Mouse (Mus musculus) C2C12 (cell line): ENCODE data around the gene Ccnb1ip1. TPM values are rescaled to one million over a fixed set of nuclear protein-coding genes. Genes with fewer than 3 reads are reported as not detected.

ENCODE experiments used
- H3K27me3 ChIP-seq: one replicate; pipeline ENCODE4 v1.6.1; 2011; ENCODE audit not compliant: control insufficient read depth, insufficient read depth, insufficient read length
- H3K36me3 ChIP-seq: one replicate; pipeline ENCODE4 v1.6.1; 2011; ENCODE audit not compliant: control insufficient read depth, insufficient read depth
- H3K4me3 ChIP-seq: one replicate; pipeline ENCODE4 v1.5.1; 2011; ENCODE audit warnings: mild to moderate bottlenecking, control low read depth; ENCODE audit not compliant: poor library complexity, insufficient read depth, severe bottlenecking
- H3K79me2 ChIP-seq: one replicate; pipeline ENCODE4 v1.6.1; 2011; ENCODE audit not compliant: control insufficient read depth, insufficient read depth
- H3K79me3 ChIP-seq: one replicate; pipeline ENCODE4 v1.6.1; 2011; ENCODE audit warnings: low read depth, control low read depth
- H3ac ChIP-seq: one replicate; pipeline ENCODE3; 2011; ENCODE audit warnings: low read depth; ENCODE audit not compliant: control insufficient read depth, insufficient read length
- CEBPB ChIP-seq: IDR thresholded peaks from one replicate; pipeline ENCODE4 v1.6.1; 2011; ENCODE audit warnings: low read depth, mild to moderate bottlenecking, control low read depth, moderate library complexity
- CTCF ChIP-seq: IDR thresholded peaks from one replicate; pipeline ENCODE4 v1.5.1; 2011; ENCODE audit not compliant: control insufficient read depth, insufficient read depth, insufficient read length
- FOSL1 ChIP-seq: IDR thresholded peaks from one replicate; pipeline ENCODE4 v1.8.0; 2011; ENCODE audit warnings: mild to moderate bottlenecking, low read length; ENCODE audit not compliant: poor library complexity, insufficient read depth, severe bottlenecking
- MAX ChIP-seq: IDR thresholded peaks from one replicate; pipeline ENCODE4 v1.6.1; 2011; ENCODE audit warnings: mild to moderate bottlenecking, control low read depth
- MYOD1 ChIP-seq: IDR thresholded peaks from one replicate; pipeline ENCODE4 v1.6.1; 2011; ENCODE audit warnings: low read depth; ENCODE audit not compliant: control insufficient read depth, insufficient read length
- MYOG ChIP-seq: IDR thresholded peaks from one replicate; pipeline ENCODE4 v1.6.1; 2011; ENCODE audit not compliant: control insufficient read depth, insufficient read length; ENCODE audit errors: extremely low read depth
- USF1 ChIP-seq: IDR thresholded peaks from one replicate; pipeline ENCODE4 v1.6.1; 2011; ENCODE audit warnings: low read depth, mild to moderate bottlenecking, control low read depth, moderate library complexity
- polyA plus RNA-seq: library from polyadenylated mRNA; unstranded; fragments of >200 nt; fragmentation: generic; extraction: Trizol; gene quantifications from one replicate; pipeline ENCODE4 v1.2.1, GENCODE M21; 2012; ENCODE audit warnings: missing spikeins

The Ccnb1ip1 gene
- polyA plus RNA-seq, 1 experiment: 1.6 TPM

- Histone ChIP-seq H3ac (peak overlapping the region; percentile 55), H3K36me3 (peaks cover 13% of the 10 kb centered on the region), H3K79me3 (peaks cover 54% of the 10 kb centered on the region), H3K27me3 (no peaks in the 10 kb centered on the region), H3K4me3 (peak overlapping the region; percentile 37), H3K79me2 (peaks cover 72% of the 10 kb centered on the region)
- TF ChIP-seq MAX (peak; percentile 46), CEBPB (no peak), CTCF (no peak), FOSL1 (no peak)
These were observed 4.5 kb downstream of the Ccnb1ip1 start for GRCm38 (mm10) chr14:50802843-50803562.

- Histone ChIP-seq H3K79me3 (peaks cover 52% of the 10 kb centered on the region), H3K79me2 (peaks cover 70% of the 10 kb centered on the region), H3ac (peak overlapping the region; percentile 55), H3K36me3 (peaks cover 18% of the 10 kb centered on the region), H3K4me3 (peak overlapping the region; percentile 37), H3K27me3 (no peaks in the 10 kb centered on the region)
- TF ChIP-seq CEBPB: no peak
- no peak for TF ChIP-seq MYOD1
- no peak for TF ChIP-seq USF1
- TF ChIP-seq MAX: peak; percentile 38
- TF ChIP-seq MYOG: no peak
- TF ChIP-seq FOSL1: no peak
These were observed 5.1 kb downstream of the Ccnb1ip1 start for GRCm38 (mm10) chr14:50802441-50802840.

GRCm38 (mm10) chr14:50799502-50800259, 7.9 kb downstream of the Ccnb1ip1 start:
- no peaks in the 10 kb centered on the region for H3K27me3 ChIP-seq
- H3K36me3 ChIP-seq: peaks cover 31% of the 10 kb centered on the region
- H3K4me3 ChIP-seq: no peak overlapping the region
- peaks cover 49% of the 10 kb centered on the region for H3K79me3 ChIP-seq
- no peak overlapping the region for H3ac ChIP-seq
- H3K79me2 ChIP-seq: peaks cover 66% of the 10 kb centered on the region
- TF ChIP-seq CEBPB (no peak), USF1 (no peak), FOSL1 (no peak), MYOG (no peak), CTCF (no peak), MAX (no peak), MYOD1 (no peak)

GRCm38 (mm10) chr14:50798512-50798911, 9.0 kb downstream of the Ccnb1ip1 start:
- H3K79me2 ChIP-seq: peaks cover 54% of the 10 kb centered on the region
- H3K79me3 ChIP-seq: peaks cover 38% of the 10 kb centered on the region
- no peak overlapping the region for H3ac ChIP-seq
- H3K36me3 ChIP-seq: peaks cover 33% of the 10 kb centered on the region
- H3K4me3 ChIP-seq: no peak overlapping the region
- no peaks in the 10 kb centered on the region for H3K27me3 ChIP-seq
- TF ChIP-seq FOSL1: no peak
- no peak for TF ChIP-seq MYOD1
- TF ChIP-seq CTCF: no peak
- TF ChIP-seq MYOG: no peak
- TF ChIP-seq CEBPB: no peak
- TF ChIP-seq USF1: no peak

- Histone ChIP-seq H3ac (no peak overlapping the region), H3K79me3 (peaks cover 18% of the 10 kb centered on the region), H3K4me3 (no peak overlapping the region), H3K79me2 (peaks cover 38% of the 10 kb centered on the region), H3K36me3 (peaks cover 47% of the 10 kb centered on the region), H3K27me3 (no peaks in the 10 kb centered on the region)
- TF ChIP-seq CTCF: no peak
These were observed 11.1 kb downstream of the Ccnb1ip1 start for GRCm38 (mm10) chr14:50796464-50796863.

GRCm38 (mm10) chr14:50795965-50796364, 11.6 kb downstream of the Ccnb1ip1 start:
- no peak overlapping the region for H3ac ChIP-seq
- H3K79me3 ChIP-seq: peaks cover 13% of the 10 kb centered on the region
- TF ChIP-seq MYOG: no peak
- no peak for TF ChIP-seq CEBPB
- no peak for TF ChIP-seq USF1
- H3K36me3 ChIP-seq: peaks cover 52% of the 10 kb centered on the region
- peaks cover 33% of the 10 kb centered on the region for H3K79me2 ChIP-seq
- no peak overlapping the region for H3K4me3 ChIP-seq
- H3K27me3 ChIP-seq: no peaks in the 10 kb centered on the region
